Mouse (Mus musculus) small intestine, adult 2 months (tissue): ENCODE results near the gene 4933414I15Rik.

ENCODE experiments used
- CTCF ChIP-seq: fragments of 200-500 bp; IDR thresholded peaks from 2 replicates; pipeline ENCODE4 v1.5.1; 2012; ENCODE audit warnings: low read depth, mild to moderate bottlenecking, control low read depth, inconsistent platforms, low read length, moderate library complexity, mixed read lengths; ENCODE audit not compliant: insufficient replicate concordance, insufficient read length; ENCODE audit errors: extremely low read depth
- POLR2A ChIP-seq: fragments of 200-500 bp; IDR thresholded peaks from 2 replicates; pipeline ENCODE4 v1.6.1; 2012; ENCODE audit warnings: low read depth, mild to moderate bottlenecking, control low read depth, inconsistent platforms, low read length, moderate library complexity

DNA sequence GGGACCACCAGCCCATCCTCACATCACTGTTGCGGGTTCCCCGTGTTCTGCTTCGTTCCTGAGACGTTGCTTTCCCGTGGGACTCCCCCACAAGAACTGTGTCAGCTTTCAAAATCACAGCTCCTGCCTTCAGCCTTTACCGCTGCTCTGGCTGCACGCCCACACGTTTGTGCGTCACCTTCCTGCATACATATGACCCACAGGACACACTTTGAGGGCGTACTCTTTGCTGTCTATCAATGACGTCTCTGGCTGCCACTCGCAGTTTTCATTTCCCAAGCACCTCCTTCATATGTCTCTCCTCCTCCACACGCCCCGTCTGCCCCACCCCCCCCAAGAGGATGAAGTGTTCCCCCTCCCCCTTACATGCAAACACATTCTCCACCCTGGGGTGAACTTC is 8.7 kb upstream of the 4933414I15Rik start:
- TF ChIP-seq CTCF (no peak), POLR2A (no peak)
